Mouse (Mus musculus): Measurements from ENCODE around the gene Zfp30.

Zfp30 gene

GRCm38 (mm10) chr7:29829804-29830203 is 46.0 kb downstream of the Zfp30 start:
- in situ Hi-C loops (cut with MboI, MseI): no loop called here

- in situ Hi-C loops (cut with MboI, MseI): no loop called here
These were observed 53.0 kb downstream of the Zfp30 start for GRCm38 (mm10) chr7:29836816-29837215.

GRCm38 (mm10) chr7:29839256-29839655 is 55.5 kb downstream of the Zfp30 start:
- in situ Hi-C loops (cut with MboI, MseI): no loop called here

GRCm38 (mm10) chr7:29842105-29842504 is 58.3 kb downstream of the Zfp30 start:
- in situ Hi-C loops (cut with MboI, MseI): no loop called here
